Mouse (Mus musculus) hindbrain, embryonic 13.5 days (tissue): ENCODE data around the gene Ipmk. TPM values are rescaled to one million over a fixed set of nuclear protein-coding genes. Genes with fewer than 3 reads are reported as not detected.
A peak's percentile ranks its signal among the peaks of the same experiment; 100 is the strongest.

Experiments used
- ATAC-seq: fragments of 200-750 bp; cut with Nextera tagmentation; 2 replicates; pipeline ENCODE4 v1.8.0; 2017; ENCODE audit warnings: moderate TSS enrichment; ENCODE audit not compliant: low FRiP score
- H3K27ac ChIP-seq: fragments of 300-500 bp; sonication (generic); 2 replicates; pipeline ENCODE4 v1.5.1; 2015; ENCODE audit warnings: inconsistent platforms, mild to moderate bottlenecking, moderate library complexity
- H3K27me3 ChIP-seq: fragments of 300-500 bp; sonication (generic); 2 replicates; pipeline ENCODE4 v1.6.1; 2015; ENCODE audit warnings: mild to moderate bottlenecking, inconsistent platforms
- H3K36me3 ChIP-seq: fragments of 300-500 bp; sonication (generic); 2 replicates; pipeline ENCODE4 v1.6.1; 2015; ENCODE audit warnings: mild to moderate bottlenecking, inconsistent platforms
- H3K4me1 ChIP-seq: fragments of 300-500 bp; sonication (generic); replicated peaks from 2 replicates; pipeline ENCODE4 v1.6.1; 2015; ENCODE audit warnings: inconsistent platforms
- H3K4me2 ChIP-seq: fragments of 300-500 bp; sonication (generic); 2 replicates; pipeline ENCODE4 v1.6.1; 2015; ENCODE audit warnings: inconsistent platforms, mild to moderate bottlenecking, moderate library complexity
- H3K4me3 ChIP-seq: fragments of 300-500 bp; sonication (generic); 2 replicates; pipeline ENCODE4 v1.5.1; 2015; ENCODE audit warnings: mild to moderate bottlenecking, inconsistent platforms
- H3K9ac ChIP-seq: fragments of 300-500 bp; sonication (generic); 2 replicates; pipeline ENCODE4 v1.6.1; 2015; ENCODE audit warnings: mild to moderate bottlenecking, inconsistent platforms
- H3K9me3 ChIP-seq: fragments of 300-500 bp; sonication (generic); 2 replicates; pipeline ENCODE4 v1.6.1; 2016; ENCODE audit warnings: inconsistent platforms
- WGBS: fragments of 180-500 bp; shearing (Covaris S2); methylation state at CpG from one replicate; pipeline ENCODE4 v1.1.7; 2015; 5-methylcytosine and 5-hydroxymethylcytosine counted together
- polyA plus RNA-seq: library from polyadenylated mRNA; unstranded; fragments of >200 nt; fragmentation: Nextera tagmentation; extraction: Ambion mirVana; gene quantifications from 2 replicates; pipeline ENCODE4 v1.2.1, GENCODE M21; 2015

Ipmk gene
- polyA plus RNA-seq, 1 experiment from 2014 or later, result 16.9 TPM

DNA sequence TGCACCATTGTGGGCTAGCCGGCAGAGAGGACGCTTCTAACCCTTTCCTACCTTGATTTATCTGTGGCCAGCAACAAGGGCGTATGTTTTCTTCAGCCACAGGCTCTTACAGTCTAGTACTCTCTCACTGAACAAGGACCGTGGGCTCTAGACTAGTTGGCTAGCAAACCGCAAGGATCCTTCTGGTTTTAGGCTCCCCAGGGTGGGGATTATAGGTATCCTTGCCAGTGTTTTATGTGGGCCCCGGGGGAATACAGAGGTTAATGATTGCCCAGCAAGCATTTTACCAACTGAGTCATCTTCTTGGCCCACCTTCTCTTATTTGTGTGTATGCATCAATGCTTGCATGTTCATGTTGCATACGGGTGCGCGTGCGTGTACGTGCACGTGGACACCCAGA lies 7.4 kb downstream of the Ipmk start:
- Histone ChIP-seq H3K4me2 (no peak overlapping the region), H3K4me3 (no peak overlapping the region), H3K9me3 (no peaks in the 10 kb centered on the region), H3K9ac (no peak overlapping the region), H3K27ac (no peak overlapping the region), H3K4me1 (peaks cover 12% of the 10 kb centered on the region), H3K27me3 (no peaks in the 10 kb centered on the region), H3K36me3 (peaks cover 8% of the 10 kb centered on the region)
- WGBS, result 93% methylated on average over 12 of the region's 12 CpGs
- no peak for ATAC-seq

DNA sequence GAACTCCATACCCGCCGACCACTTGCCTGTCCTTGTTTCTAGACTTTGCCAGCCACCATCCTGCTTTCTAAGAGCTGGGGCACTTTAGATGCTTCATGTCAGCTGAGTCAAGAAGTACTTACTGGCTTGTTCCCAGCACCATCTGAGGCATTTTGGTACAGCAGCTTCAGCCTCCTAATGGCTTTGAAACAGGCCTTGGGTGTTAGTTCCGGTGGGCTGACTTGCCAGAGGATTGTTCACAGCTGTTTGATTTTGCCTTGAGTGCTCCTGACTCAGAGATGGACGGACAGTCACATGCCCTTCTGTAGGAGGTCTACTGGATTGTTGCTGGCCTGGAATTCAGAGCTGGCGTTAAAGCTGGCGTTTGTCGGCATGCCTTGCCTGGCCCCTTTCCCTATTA lies 13.5 kb downstream of the Ipmk start:
- WGBS, result 76% methylated on average over 7 of the region's 7 CpGs
- H3K36me3 ChIP-seq, result peaks cover 22% of the 10 kb centered on the region
- no peak overlapping the region for H3K4me2 ChIP-seq
- H3K4me3 ChIP-seq, result no peak overlapping the region
- H3K9me3 ChIP-seq, result no peaks in the 10 kb centered on the region
- H3K4me1 ChIP-seq, result peaks cover 22% of the 10 kb centered on the region
- H3K27ac ChIP-seq, result no peak overlapping the region
- ATAC-seq, result no peak
- no peak overlapping the region for H3K9ac ChIP-seq
- H3K27me3 ChIP-seq, result no peaks in the 10 kb centered on the region

DNA sequence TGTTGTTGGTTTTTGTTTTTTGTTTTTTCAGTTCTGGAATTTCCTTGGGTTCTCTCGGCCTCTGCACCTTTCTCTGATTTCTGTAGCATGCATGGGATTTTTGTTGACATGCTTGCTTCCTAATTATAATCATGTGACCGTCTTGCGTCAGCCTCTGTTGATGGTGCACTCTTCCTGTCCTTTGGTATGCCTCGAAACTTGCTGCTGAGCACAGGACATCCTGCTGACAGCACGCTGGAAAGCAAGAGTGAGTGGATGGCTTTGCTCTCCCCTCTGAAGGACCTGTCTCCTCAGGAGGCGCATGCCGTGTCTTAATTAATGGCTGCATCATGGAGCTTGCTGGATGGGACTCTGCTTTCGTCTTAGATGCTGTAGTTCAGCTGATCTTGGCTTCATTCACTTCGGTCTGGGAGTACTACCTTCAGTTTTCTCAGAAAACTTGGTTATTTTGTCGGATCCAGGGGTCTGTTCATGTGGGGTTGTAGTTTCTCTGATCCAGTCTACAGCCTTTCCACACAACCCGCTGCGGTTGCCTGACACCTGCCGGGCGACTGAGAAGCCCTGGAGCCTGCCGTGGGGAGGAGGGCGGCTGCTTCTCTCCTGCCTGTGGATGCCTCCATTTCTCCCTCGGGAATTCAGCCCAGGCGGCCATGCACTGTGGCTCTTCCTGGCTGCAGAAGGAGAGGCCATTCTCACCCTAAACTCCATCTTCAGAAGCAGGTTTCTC lies 14.4 kb downstream of the Ipmk start:
- Histone ChIP-seq H3K27me3 (no peaks in the 10 kb centered on the region), H3K9ac (peak overlapping the region; percentile 11; the same call in 1 of the 2 replicates), H3K27ac (no peak overlapping the region; the same call in 1 of the 2 replicates), H3K36me3 (peaks cover 30% of the 10 kb centered on the region), H3K4me2 (peak overlapping the region; percentile 37), H3K4me3 (peak overlapping the region; percentile 6; the same call in 1 of the 2 replicates), H3K4me1 (peaks cover 22% of the 10 kb centered on the region), H3K9me3 (no peaks in the 10 kb centered on the region)
- WGBS, result 19% methylated on average over 18 of the region's 18 CpGs
- peak; percentile 37; the same call in 1 of the 2 replicates for ATAC-seq

DNA sequence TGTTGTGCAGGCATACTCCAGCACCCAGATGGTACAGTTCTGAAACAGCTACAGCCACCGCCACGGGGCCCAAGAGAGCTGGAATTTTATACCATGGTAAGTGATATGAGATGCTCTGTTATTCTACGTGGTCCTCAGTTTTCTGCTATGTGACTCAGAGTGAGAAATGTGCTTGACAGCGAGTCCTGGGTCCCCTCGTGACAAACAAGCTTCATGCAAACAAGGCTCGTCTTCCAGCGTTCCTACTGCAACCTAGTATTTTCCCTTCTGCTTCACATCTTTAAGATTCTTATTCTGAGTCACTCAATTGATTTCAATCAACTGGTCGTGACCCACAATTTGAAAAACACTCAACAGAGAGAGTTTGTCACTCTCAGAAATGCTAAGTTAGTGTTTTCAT lies 15.9 kb downstream of the Ipmk start:
- H3K4me2 ChIP-seq, result no peak overlapping the region
- peaks cover 34% of the 10 kb centered on the region for H3K36me3 ChIP-seq
- H3K9ac ChIP-seq, result no peak overlapping the region
- no peak overlapping the region for H3K27ac ChIP-seq
- ATAC-seq, result no peak
- H3K4me3 ChIP-seq, result no peak overlapping the region
- 82% methylated on average over 8 of the region's 8 CpGs for WGBS
- no peaks in the 10 kb centered on the region for H3K27me3 ChIP-seq
- H3K9me3 ChIP-seq, result no peaks in the 10 kb centered on the region
- H3K4me1 ChIP-seq, result peaks cover 20% of the 10 kb centered on the region

DNA sequence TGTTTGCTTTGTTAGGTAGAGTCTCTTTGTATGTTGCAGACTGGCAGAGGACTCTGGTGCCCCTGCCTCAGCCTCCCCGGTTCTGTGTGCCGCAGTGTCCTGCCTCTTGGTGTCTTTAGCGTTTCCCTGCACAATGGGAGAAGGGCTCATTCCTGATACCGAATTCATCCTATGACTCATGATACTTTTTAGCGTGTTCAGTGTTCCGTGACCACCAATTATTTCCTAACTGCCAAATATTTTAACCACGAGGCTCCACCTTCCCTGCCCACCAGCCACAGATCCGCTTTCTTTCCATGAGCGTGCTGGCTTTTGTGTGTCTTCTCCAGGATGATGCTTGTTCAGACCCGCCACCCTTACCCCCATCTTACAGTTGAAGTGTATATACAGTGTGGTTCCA lies 16.3 kb downstream of the Ipmk start:
- Histone ChIP-seq H3K4me2 (no peak overlapping the region), H3K4me1 (peaks cover 20% of the 10 kb centered on the region), H3K36me3 (peaks cover 34% of the 10 kb centered on the region), H3K9ac (no peak overlapping the region), H3K27ac (no peak overlapping the region), H3K9me3 (no peaks in the 10 kb centered on the region), H3K27me3 (no peaks in the 10 kb centered on the region), H3K4me3 (no peak overlapping the region)
- 84% methylated on average over 10 of the region's 10 CpGs for WGBS
- no peak for ATAC-seq

DNA sequence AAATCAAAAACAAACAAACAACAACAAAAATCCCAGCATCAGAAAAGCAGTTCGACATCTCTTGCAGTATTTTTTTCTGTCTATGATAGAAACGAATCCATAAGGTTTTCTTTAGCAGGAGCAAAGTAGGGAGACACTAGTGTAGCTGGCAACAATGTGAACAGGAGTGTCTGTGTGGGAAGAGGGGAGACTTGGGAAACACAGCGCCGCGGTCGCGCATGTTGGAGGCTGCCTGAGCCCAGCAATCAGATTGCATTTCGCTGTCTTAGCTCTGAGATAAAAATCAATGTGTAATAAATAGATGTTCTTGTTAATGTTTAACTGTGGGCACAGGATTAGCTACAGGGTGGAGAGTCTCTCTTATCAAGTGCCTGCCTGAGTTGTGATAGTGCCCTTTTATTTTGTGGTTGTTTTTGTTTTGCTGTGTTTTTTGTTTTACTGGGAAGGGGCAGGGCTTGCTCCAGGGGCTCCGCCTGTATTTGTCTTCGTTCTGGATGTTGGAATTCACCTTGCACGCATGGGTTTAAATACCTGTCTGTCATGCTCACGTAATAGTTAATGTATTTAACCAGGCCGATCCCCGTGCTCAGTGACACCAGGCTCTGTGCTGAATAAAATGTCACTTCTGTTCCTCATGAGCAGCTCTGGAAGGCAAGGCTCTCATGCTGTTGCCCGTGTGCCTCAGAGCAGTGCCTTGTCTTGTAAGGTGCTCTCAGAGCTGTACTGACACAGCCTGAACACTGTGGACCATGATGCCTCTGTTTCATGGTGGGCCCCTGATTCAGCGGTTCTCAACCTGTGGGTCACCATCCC lies 20.8 kb downstream of the Ipmk start:
- Histone ChIP-seq H3K27ac (no peak overlapping the region), H3K4me3 (no peak overlapping the region), H3K36me3 (peaks cover 42% of the 10 kb centered on the region), H3K9me3 (no peaks in the 10 kb centered on the region), H3K27me3 (no peaks in the 10 kb centered on the region), H3K9ac (no peak overlapping the region), H3K4me2 (no peak overlapping the region), H3K4me1 (no peaks in the 10 kb centered on the region)
- WGBS, result 85% methylated on average over 16 of the region's 16 CpGs
- no peak for ATAC-seq

DNA sequence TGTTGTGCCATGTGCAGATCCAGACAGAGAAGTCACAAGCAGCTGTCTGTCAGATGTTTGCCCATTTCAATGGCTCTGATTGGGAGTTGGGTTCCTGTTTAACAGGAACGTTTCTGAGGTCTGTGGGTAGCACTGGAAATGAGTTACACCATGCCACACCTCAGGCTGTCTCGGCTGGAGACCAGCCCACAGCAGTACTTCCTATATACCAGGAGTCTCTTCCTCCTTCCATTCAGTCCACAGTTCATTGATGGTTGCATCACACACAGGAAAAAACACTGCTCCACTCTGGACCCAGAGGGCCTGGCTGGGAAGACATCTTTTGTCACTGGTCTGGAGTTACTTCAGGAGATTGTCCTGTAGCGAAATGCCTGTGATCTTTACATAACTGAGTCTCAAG lies 21.9 kb downstream of the Ipmk start:
- WGBS, result 87% methylated on average over 3 of the region's 3 CpGs
- H3K4me2 ChIP-seq, result no peak overlapping the region
- no peak for ATAC-seq
- no peak overlapping the region for H3K9ac ChIP-seq
- no peaks in the 10 kb centered on the region for H3K9me3 ChIP-seq
- peaks cover 44% of the 10 kb centered on the region for H3K36me3 ChIP-seq
- H3K27ac ChIP-seq, result no peak overlapping the region
- no peaks in the 10 kb centered on the region for H3K4me1 ChIP-seq
- H3K27me3 ChIP-seq, result no peaks in the 10 kb centered on the region
- no peak overlapping the region for H3K4me3 ChIP-seq

DNA sequence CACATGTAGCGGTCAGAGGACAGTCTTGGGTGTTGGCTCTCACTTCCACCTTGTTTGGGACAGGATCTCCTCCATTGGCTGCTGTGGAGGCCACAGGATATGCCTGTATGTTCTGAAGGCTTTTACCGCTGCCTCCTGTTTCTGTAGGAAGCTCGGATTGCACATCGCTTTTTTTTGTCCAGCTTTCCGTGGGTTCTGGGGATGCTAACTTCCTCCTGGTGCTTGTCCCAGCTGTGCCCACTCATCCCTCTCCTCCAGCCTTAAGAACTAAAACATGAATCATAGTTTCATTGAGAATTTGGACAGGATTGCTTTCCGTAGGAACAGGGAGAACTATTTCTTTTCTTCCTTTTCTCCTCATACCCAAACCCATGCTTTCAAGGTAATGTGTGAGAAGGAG lies 24.3 kb downstream of the Ipmk start:
- Histone ChIP-seq H3K4me3 (no peak overlapping the region), H3K36me3 (peaks cover 29% of the 10 kb centered on the region), H3K4me2 (no peak overlapping the region), H3K9me3 (no peaks in the 10 kb centered on the region), H3K9ac (no peak overlapping the region), H3K27ac (no peak overlapping the region), H3K27me3 (no peaks in the 10 kb centered on the region), H3K4me1 (no peaks in the 10 kb centered on the region)
- WGBS, result 88% methylated on average over 6 of the region's 6 CpGs
- no peak for ATAC-seq

DNA sequence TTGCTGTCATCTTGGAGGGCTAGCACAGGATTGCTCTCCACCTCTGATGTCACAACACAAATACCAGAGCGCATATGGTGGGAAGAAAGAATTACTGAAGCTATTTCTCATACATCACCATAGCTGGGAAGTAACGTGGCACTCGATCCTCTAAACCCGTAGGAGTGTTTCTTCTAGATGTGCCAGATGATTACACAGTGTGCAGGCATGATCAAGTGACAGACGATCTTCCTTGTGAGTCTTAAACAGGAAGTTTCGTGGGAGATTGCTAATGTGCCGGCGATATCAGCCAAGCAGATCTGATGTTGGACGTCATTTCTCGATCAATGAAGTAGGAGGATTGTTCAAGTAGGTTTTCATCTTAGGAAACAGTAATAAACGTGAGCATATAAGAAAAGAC lies 26.1 kb downstream of the Ipmk start:
- Histone ChIP-seq H3K4me2 (no peak overlapping the region), H3K27ac (no peak overlapping the region), H3K9ac (no peak overlapping the region), H3K4me1 (no peaks in the 10 kb centered on the region), H3K36me3 (peaks cover 30% of the 10 kb centered on the region), H3K27me3 (no peaks in the 10 kb centered on the region), H3K4me3 (no peak overlapping the region), H3K9me3 (no peaks in the 10 kb centered on the region)
- ATAC-seq, result no peak
- WGBS, result 93% methylated on average over 11 of the region's 11 CpGs

DNA sequence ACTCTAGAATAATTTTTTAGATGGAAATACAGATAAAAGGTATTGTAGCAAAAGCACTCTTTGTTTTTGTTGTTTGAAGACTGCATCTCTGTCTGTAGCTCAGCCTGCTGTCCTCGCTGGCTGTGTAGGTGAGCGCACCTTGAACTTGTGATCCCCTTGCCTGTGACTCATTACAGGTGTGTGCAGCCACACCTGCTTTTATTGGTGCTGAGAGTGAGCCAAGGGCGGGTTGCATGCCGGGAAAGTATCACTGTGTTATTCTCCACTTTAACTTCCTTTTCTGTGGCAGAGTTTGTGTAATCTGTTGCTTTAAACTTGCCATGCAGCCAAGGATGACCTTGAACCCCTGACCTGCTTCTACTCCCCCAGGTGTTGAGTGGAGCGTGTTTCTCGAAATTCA lies 28.5 kb downstream of the Ipmk start:
- 93% methylated on average over 6 of the region's 6 CpGs for WGBS
- no peaks in the 10 kb centered on the region for H3K9me3 ChIP-seq
- no peak overlapping the region for H3K27ac ChIP-seq
- no peak overlapping the region for H3K4me3 ChIP-seq
- no peak overlapping the region for H3K4me2 ChIP-seq
- peaks cover 49% of the 10 kb centered on the region for H3K36me3 ChIP-seq
- no peaks in the 10 kb centered on the region for H3K27me3 ChIP-seq
- no peak for ATAC-seq
- no peaks in the 10 kb centered on the region for H3K4me1 ChIP-seq
- no peak overlapping the region for H3K9ac ChIP-seq

DNA sequence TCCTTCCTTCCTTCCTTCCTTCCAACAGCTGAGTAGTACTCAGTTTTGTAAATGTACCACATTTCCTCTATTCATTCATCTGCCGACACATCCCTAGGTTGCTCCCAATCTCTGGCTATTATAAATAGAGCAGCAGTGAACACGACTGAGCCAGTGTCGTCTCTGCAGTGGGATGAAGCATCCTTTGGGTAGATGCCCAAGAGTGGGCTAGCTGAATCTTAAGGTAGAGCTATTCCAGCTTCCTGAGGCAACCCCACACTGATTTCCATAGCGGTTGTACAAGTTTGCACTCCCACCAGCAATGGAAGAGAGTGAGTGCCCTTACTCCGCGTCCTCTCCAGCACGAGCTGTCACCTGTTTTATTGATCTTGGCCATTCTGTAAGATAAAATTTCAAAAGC lies 32.8 kb downstream of the Ipmk start:
- ATAC-seq, result no peak
- Histone ChIP-seq H3K27ac (no peak overlapping the region), H3K4me1 (no peaks in the 10 kb centered on the region), H3K36me3 (peaks cover 44% of the 10 kb centered on the region), H3K27me3 (no peaks in the 10 kb centered on the region), H3K9ac (no peak overlapping the region), H3K4me2 (no peak overlapping the region), H3K4me3 (no peak overlapping the region), H3K9me3 (no peaks in the 10 kb centered on the region)
- 95% methylated on average over 7 of the region's 7 CpGs for WGBS

DNA sequence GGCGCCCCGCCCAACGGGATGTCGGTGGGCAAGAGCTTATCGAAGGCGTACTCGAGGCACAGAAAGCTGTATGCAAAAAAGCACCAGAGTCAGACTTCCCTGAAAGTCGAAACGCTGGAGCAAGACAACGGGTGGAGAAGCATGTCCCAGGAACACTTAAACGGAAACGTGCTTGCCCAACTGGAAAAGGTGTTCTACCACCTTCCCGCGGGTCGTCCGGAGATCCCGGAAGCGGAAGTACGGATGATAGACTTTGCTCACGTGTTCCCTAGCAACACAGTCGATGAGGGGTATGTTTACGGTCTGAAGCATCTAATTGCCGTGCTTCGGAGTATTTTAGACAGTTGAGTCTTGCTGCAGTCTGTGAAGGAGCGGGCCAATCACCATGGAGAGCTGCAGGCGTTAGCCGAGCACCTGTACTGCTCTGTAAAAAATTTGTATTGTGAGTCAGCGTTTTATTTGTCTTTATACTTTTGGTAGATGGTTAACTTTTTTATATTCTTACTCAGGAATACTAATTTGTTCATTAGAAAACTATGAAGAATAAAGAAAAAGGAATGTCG lies 34.0 kb downstream of the Ipmk start:
- no peaks in the 10 kb centered on the region for H3K27me3 ChIP-seq
- no peak overlapping the region for H3K27ac ChIP-seq
- no peak overlapping the region for H3K4me3 ChIP-seq
- no peak for ATAC-seq
- no peak overlapping the region for H3K4me2 ChIP-seq
- peaks cover 42% of the 10 kb centered on the region for H3K36me3 ChIP-seq
- 92% methylated on average over 29 of the region's 29 CpGs for WGBS
- no peaks in the 10 kb centered on the region for H3K9me3 ChIP-seq
- H3K4me1 ChIP-seq, result no peaks in the 10 kb centered on the region
- no peak overlapping the region for H3K9ac ChIP-seq
